Mouse (Mus musculus) MEL (cell line): ENCODE data around the gene Cul7. TPM values are rescaled to one million over a fixed set of nuclear protein-coding genes. Genes with fewer than 3 reads are reported as not detected.
A peak's percentile ranks its signal among the peaks of the same experiment; 100 is the strongest.

Experiments used
- DNase-seq: peaks from one replicate; pipeline ENCODE4 v3.0.0; 2011; ENCODE audit warnings: low read depth, low spot score
- H3K27ac ChIP-seq: 2 replicates; pipeline ENCODE4 v1.5.1; 2012; ENCODE audit warnings: low read depth, mild to moderate bottlenecking, control low read depth, low read length, moderate library complexity; ENCODE audit not compliant: control insufficient read depth
- H3K27me3 ChIP-seq, 2 experiments: fragments of 150-350 bp in 1 of 2; sonication (generic) in 1 of 2; 2 replicates each; pipeline ENCODE4 v1.6.1; 2012; ENCODE audit warnings: low read length in 2 of 2, mild to moderate bottlenecking in 2 of 2, improper control_type of control experiment in 1 of 2, moderate library complexity in 1 of 2; ENCODE audit not compliant: insufficient read depth in 2 of 2, control insufficient read depth in 1 of 2
- H3K36me3 ChIP-seq, 2 experiments: 2 replicates each; pipeline ENCODE4 v1.6.1; 2012 to 2014; ENCODE audit warnings: low read length in 2 of 2, improper control_type of control experiment in 1 of 2, inconsistent platforms in 1 of 2, mild to moderate bottlenecking in 1 of 2; ENCODE audit not compliant: insufficient read depth in 2 of 2, control insufficient read depth in 1 of 2
- H3K4me1 ChIP-seq, 2 experiments: fragments of 150-350 bp in 1 of 2; sonication (generic) in 1 of 2; 2 replicates each; pipeline ENCODE4 v1.6.1; 2012; ENCODE audit warnings: low read length in 2 of 2, improper control_type of control experiment in 1 of 2, mild to moderate bottlenecking in 1 of 2; ENCODE audit not compliant: insufficient read depth in 2 of 2, control insufficient read depth in 1 of 2
- H3K4me3 ChIP-seq, 2 experiments: fragments of 150-350 bp in 1 of 2; sonication (generic) in 1 of 2; 2 replicates each; pipeline ENCODE4 v1.5.1; 2012; ENCODE audit warnings: low read depth in 2 of 2, low read length in 2 of 2, mild to moderate bottlenecking in 2 of 2, moderate library complexity in 2 of 2, control low read depth in 1 of 2, improper control_type of control experiment in 1 of 2; ENCODE audit not compliant: control insufficient read depth in 1 of 2, insufficient read depth in 1 of 2
- H3K79me2 ChIP-seq: 2 replicates; pipeline ENCODE4 v1.6.1; 2012; ENCODE audit warnings: mild to moderate bottlenecking, low read length, moderate library complexity; ENCODE audit not compliant: control insufficient read depth, poor library complexity, insufficient read depth
- H3K9ac ChIP-seq: 2 replicates; pipeline ENCODE4 v1.6.1; 2012; ENCODE audit warnings: low read depth, mild to moderate bottlenecking, control low read depth, low read length, moderate library complexity; ENCODE audit not compliant: control insufficient read depth, poor library complexity, severe bottlenecking
- H3K9me3 ChIP-seq: fragments of 150-350 bp; sonication (generic); replicated peaks from 2 replicates; pipeline ENCODE4 v1.6.1; 2012; ENCODE audit warnings: mild to moderate bottlenecking, low read length, improper control_type of control experiment, moderate library complexity; ENCODE audit not compliant: insufficient read depth
- CHD1 ChIP-seq: IDR thresholded peaks from 2 replicates; pipeline ENCODE4 v1.6.1; 2012; ENCODE audit warnings: low read depth, mild to moderate bottlenecking, inconsistent platforms, low read length, improper control_type of control experiment
- CHD2 ChIP-seq: IDR thresholded peaks from 2 replicates; pipeline ENCODE4 v1.6.1; 2011; ENCODE audit warnings: low read length, improper control_type of control experiment
- EP300 ChIP-seq, 2 experiments: IDR thresholded peaks; 2 replicates each; pipeline ENCODE4 v1.6.1; 2011; ENCODE audit warnings: improper control_type of control experiment in 2 of 2, low read length in 2 of 2, low read depth in 1 of 2, mild to moderate bottlenecking in 1 of 2
- HCFC1 ChIP-seq: IDR thresholded peaks from 2 replicates; pipeline ENCODE4 v1.6.1; 2012; ENCODE audit warnings: low read depth, mild to moderate bottlenecking, inconsistent platforms, low read length, improper control_type of control experiment, moderate library complexity
- MAZ ChIP-seq: IDR thresholded peaks from 2 replicates; pipeline ENCODE4 v1.6.1; 2012; ENCODE audit warnings: low read depth, mild to moderate bottlenecking, inconsistent platforms, low read length, improper control_type of control experiment
- MEF2A ChIP-seq: IDR thresholded peaks from 2 replicates; pipeline ENCODE4 v1.6.1; 2014; ENCODE audit warnings: low read depth, mild to moderate bottlenecking, inconsistent platforms, low read length, improper control_type of control experiment; ENCODE audit not compliant: poor library complexity, insufficient replicate concordance, severe bottlenecking; ENCODE audit errors: extremely low read depth
- MXI1 ChIP-seq: IDR thresholded peaks from 2 replicates; pipeline ENCODE4 v1.6.1; 2011; ENCODE audit warnings: mild to moderate bottlenecking, low read depth, low read length, improper control_type of control experiment
- MYC ChIP-seq: IDR thresholded peaks from 2 replicates; pipeline ENCODE4 v1.6.1; 2011; ENCODE audit warnings: low read depth, mild to moderate bottlenecking, low read length, improper control_type of control experiment, moderate library complexity
- POLR2A ChIP-seq, 2 experiments: IDR thresholded peaks; 2 replicates each; pipeline ENCODE4 v1.6.1; 2011 to 2012; ENCODE audit warnings: low read length in 2 of 2, mild to moderate bottlenecking in 2 of 2, control low read depth in 1 of 2, improper control_type of control experiment in 1 of 2, low read depth in 1 of 2, moderate library complexity in 1 of 2; ENCODE audit not compliant: control insufficient read depth in 1 of 2, insufficient read depth in 1 of 2, poor library complexity in 1 of 2
- POLR2AphosphoS2 ChIP-seq: IDR thresholded peaks from 2 replicates; pipeline ENCODE4 v1.6.1; 2011; ENCODE audit warnings: low read length, improper control_type of control experiment
- POLR2AphosphoS5 ChIP-seq: IDR thresholded peaks from 2 replicates; pipeline ENCODE4 v1.6.1; 2012; ENCODE audit warnings: low read depth, borderline replicate concordance, mild to moderate bottlenecking, inconsistent platforms, low read length, moderate library complexity, mixed read lengths
- RAD21 ChIP-seq: IDR thresholded peaks from 2 replicates; pipeline ENCODE4 v1.6.1; 2011; ENCODE audit warnings: mild to moderate bottlenecking, low read depth, low read length, improper control_type of control experiment
- SIN3A ChIP-seq: IDR thresholded peaks from 2 replicates; pipeline ENCODE4 v1.6.1; 2012; ENCODE audit warnings: low read length, improper control_type of control experiment, inconsistent platforms
- TBP ChIP-seq: IDR thresholded peaks from 2 replicates; pipeline ENCODE4 v1.8.0; 2011; ENCODE audit warnings: low read depth, low read length, improper control_type of control experiment
- TCF12 ChIP-seq: IDR thresholded peaks from 2 replicates; pipeline ENCODE4 v1.6.1; 2014; ENCODE audit warnings: low read depth, mild to moderate bottlenecking, inconsistent platforms, low read length, improper control_type of control experiment, moderate library complexity
- UBTF ChIP-seq: IDR thresholded peaks from 2 replicates; pipeline ENCODE4 v1.6.1; 2012; ENCODE audit warnings: low read depth, mild to moderate bottlenecking, inconsistent platforms, low read length, improper control_type of control experiment, moderate library complexity, borderline replicate concordance; ENCODE audit not compliant: insufficient read depth
- ZKSCAN1 ChIP-seq: IDR thresholded peaks from 2 replicates; pipeline ENCODE4 v1.6.1; 2012; ENCODE audit warnings: low read depth, mild to moderate bottlenecking, inconsistent platforms, low read length, improper control_type of control experiment, moderate library complexity
- polyA plus RNA-seq, 2 experiments: library from polyadenylated mRNA; stranded (reverse) in 1 of 2; unstranded in 1 of 2; fragments of >175 nt in 1 of 2; fragments of >200 nt in 1 of 2; gene quantifications; 2 replicates each; pipeline versions ENCODE4 v1.2.1 to v1.2.4; 2012; ENCODE audit warnings: low replicate concordance in 2 of 2, low read depth in 1 of 2; ENCODE audit not compliant: insufficient read length in 2 of 2, insufficient read depth in 1 of 2, missing spikeins in 1 of 2
- total RNA-seq: library from RNA; depleted of rRNA; stranded (reverse); fragments of 300-350 nt; gene quantifications from 2 replicates; pipeline ENCODE4 v1.2.3, GENCODE M21; 2012

The Cul7 gene
- total and polyA plus RNA-seq, 3 experiments: 32.6 to 45.8 (median 35.8) TPM

DNA sequence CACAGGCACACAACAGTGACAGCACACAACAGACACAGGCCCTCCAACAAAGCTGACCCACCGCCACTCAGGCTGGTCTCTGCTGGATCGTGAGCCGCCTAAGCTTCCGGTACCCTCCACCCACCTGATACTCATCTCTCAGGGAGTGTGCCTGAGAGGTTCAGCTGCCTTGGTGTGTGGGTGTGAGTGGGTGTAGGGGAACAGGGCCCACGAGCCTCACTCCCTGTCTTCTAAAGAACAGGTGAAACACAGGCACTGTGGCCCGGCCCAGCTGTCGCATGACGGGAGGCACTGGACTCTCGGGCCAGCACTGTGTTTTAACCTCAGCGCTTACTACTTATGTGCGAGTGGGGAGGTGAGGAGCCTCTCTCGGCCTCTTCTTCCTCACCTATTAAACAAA is 52.0 kb downstream of the Cul7 start:
- no peak for DNase-seq
- H3K4me3 ChIP-seq: no peak overlapping the region
- H3K36me3 ChIP-seq: peaks cover 0 to 12% of the 10 kb centered on the region in 2 experiments; a peak in 2 of 4 replicates
- no peak overlapping the region for H3K9ac ChIP-seq
- H3K79me2 ChIP-seq: peaks cover 23% of the 10 kb centered on the region
- no peak overlapping the region for H3K27ac ChIP-seq
- TF ChIP-seq SIN3A (no peak), CHD1 (no peak), HCFC1 (no peak), EP300 (IDR thresholded peaks at IDR 0.05; ENCODE audit: low read depth in 1 of 2, low read length in 2 of 2) (no peak), TCF12 (no peak), TBP (no peak), POLR2A (IDR thresholded peaks at IDR 0.05; ENCODE audit: control insufficient read depth in 1 of 2, insufficient read depth in 1 of 2, low read depth in 1 of 2, low read length in 2 of 2, poor library complexity in 1 of 2) (no peak), MAZ (no peak), MEF2A (no peak), RAD21 (no peak), CHD2 (no peak)
- TF ChIP-seq, all 39 proteins: peak for 0
- peaks cover 3 to 21% of the 10 kb centered on the region in 2 experiments for H3K4me1 ChIP-seq
- no peaks in the 10 kb centered on the region for H3K9me3 ChIP-seq
- no peaks in the 10 kb centered on the region for H3K27me3 ChIP-seq

DNA sequence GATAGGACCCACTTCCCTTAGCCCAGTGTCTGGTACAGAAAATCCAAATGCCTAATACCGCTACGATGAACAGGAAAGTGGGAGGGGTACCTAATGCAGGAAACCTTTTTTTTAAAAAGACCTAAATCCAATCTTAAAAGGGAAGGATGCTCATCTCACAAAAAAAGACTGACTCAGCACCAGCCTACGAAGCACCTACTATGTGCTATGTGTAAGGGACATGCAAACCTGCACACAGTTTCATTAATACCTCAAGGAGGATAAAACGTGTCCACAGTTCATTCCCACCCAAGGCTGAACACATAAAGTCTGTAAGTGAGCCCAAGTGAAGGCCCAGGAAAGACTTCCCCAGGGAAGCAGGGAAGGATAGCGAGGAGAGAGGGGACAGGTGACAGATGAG is 52.4 kb downstream of the Cul7 start:
- no peak for DNase-seq
- Histone ChIP-seq H3K9me3 (no peaks in the 10 kb centered on the region), H3K79me2 (peaks cover 23% of the 10 kb centered on the region), H3K9ac (no peak overlapping the region), H3K27me3 (no peaks in the 10 kb centered on the region), H3K4me1 (peaks cover 3 to 21% of the 10 kb centered on the region in 2 experiments), H3K4me3 (no peak overlapping the region), H3K36me3 (peaks cover 0 to 12% of the 10 kb centered on the region in 2 experiments; a peak in 2 of 4 replicates), H3K27ac (no peak overlapping the region)
- TF ChIP-seq MXI1: no peak
- TF ChIP-seq ZKSCAN1: peak; percentile 93

DNA sequence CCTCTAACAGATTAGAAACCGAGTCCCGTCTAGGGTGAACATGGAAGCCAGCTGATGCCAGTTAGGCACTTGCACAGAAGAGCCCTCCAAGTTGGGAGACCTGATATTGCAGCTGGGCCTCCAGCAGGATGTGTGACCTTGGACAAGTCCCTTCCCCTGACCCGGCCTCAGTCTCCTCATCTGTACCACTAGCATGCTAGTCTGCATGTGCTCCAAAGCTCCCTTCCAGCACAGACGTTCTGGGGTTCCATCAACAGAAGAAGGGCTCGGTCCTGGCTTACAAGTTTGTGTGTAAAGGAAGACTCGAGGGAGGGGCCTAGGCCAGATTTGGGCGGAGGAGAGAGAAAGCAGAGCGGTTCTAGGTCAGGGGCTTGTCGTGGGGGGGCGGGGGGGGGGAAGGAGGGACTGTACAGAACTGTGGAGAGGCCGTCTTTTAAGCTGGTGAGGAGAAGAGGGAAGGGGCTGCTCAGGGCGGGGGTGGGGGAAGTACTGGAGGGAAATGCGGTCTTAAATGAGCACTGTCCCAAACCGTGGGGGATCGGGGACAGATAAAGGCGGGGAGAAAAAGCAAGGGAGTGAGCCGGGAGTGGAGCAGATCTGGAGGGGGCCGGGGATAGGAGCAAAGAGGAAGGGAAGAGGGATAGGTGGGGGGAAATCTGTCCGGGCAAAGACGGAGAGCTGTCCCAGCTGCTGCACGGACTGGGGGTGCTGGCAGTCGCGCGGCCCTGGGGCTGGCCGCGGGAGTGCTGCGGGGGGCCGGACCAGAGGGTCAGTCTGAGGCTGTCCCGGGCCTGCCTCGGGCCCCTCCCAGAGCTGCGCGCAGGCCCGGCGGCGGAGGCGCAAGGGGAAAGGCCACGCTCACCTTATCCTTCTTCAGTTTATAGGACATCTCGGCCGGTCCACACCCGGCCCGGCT is 54.1 kb downstream of the Cul7 start:
- peak overlapping the region; percentile 60 for H3K27ac ChIP-seq
- H3K36me3 ChIP-seq: peaks cover 0 to 12% of the 10 kb centered on the region in 2 experiments; a peak in 2 of 4 replicates
- H3K9me3 ChIP-seq: no peaks in the 10 kb centered on the region
- H3K79me2 ChIP-seq: peaks cover 23% of the 10 kb centered on the region
- TF ChIP-seq SIN3A: 0 out of 2 replicates have a peak, but pooled peaks have one; percentile 6
- TF ChIP-seq POLR2AphosphoS2: no peak
- TF ChIP-seq MYC: no peak
- TF ChIP-seq UBTF: 0 out of 2 replicates have a peak, but pooled peaks have one; percentile 26
- TF ChIP-seq POLR2AphosphoS5: no peak
- TF ChIP-seq TCF12: no peak
- H3K27me3 ChIP-seq: no peaks in the 10 kb centered on the region
- H3K4me3 ChIP-seq: peak overlapping the region; percentile 82 to 83
- H3K9ac ChIP-seq: peak overlapping the region; percentile 89
- H3K4me1 ChIP-seq: peaks cover 3 to 21% of the 10 kb centered on the region in 2 experiments
- DNase-seq: peak; percentile 63
